Mouse (Mus musculus): ENCODE data around the gene Cxcl17. TPM values are rescaled to one million over a fixed set of nuclear protein-coding genes. Genes with fewer than 3 reads are reported as not detected.

Gene Cxcl17
- polyA plus RNA-seq, 1 experiment: not detected

DNA sequence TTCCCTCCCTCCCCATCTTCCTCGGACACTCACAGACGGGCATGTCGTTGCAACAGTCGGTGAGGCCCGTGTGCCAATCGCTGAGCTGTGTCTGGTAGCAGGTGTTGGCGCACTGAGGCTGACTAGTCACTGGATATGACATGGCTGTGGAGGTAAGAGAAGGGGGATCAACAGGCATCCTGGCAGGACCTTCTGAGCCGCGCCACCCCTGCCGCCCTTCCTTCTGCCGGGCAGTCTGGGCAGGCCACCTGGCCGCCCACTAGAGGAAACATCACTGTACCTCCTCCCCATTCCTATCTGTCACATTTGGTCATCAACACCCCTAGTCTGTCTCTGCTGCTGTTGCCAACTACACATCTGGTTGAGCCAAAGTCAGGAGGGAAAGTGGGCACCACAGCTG is 44.4 kb downstream of the Cxcl17 start:
- Histone ChIP-seq H3K9me3 (ENCODE audit: control insufficient read depth, low read length) (no peaks in the 10 kb centered on the region), H3K4me3 (replicated peaks) (no peak overlapping the region), H3K27me3 (ENCODE audit: control insufficient read depth) (peaks cover 45% of the 10 kb centered on the region), H3K4me1 (ENCODE audit: control insufficient read depth) (no peaks in the 10 kb centered on the region), H3K36me3 (ENCODE audit: control insufficient read depth) (no peaks in the 10 kb centered on the region)
- no peak for TF ChIP-seq GATA1 (IDR thresholded peaks at IDR 0.05; ENCODE audit: low read length)
- no peak for TF ChIP-seq TAL1 (IDR thresholded peaks at IDR 0.05; ENCODE audit: low read length)

DNA sequence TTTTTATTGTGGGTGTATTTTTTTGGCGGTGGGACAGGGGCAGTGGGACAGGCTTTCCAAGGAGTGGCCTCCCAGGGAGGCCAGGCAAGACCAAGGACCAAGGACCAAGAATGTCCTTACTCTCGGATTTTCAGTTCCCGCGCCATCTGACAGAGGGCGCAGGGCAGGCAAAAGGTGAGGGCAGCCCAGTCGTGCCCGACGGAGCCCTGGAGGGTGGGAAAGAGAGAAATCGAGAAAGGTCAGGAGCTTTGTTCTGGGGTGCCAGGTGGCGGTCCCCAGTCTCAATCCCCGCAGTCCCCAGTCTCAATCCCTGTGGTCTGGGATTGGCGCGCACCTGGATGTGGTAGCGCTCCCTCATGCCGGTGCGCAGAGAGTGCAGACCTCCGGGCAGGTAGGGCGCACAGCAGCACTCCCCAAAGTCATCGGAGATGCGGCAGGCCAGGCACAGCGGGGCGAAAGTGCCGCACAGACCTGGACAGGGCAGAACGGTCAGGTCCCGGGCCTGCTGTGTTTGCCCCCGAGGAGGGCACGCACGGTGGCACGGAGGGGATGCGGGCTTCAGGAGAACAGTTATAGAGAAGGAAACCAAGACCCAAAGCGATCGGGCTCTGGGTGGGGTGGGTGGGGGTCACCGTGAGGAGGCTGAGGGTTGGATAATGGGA is 44.9 kb downstream of the Cxcl17 start:
- no peaks in the 10 kb centered on the region for H3K4me1 ChIP-seq (ENCODE audit: control insufficient read depth)
- H3K9me3 ChIP-seq (ENCODE audit: control insufficient read depth, low read length): no peaks in the 10 kb centered on the region
- H3K27me3 ChIP-seq (ENCODE audit: control insufficient read depth): peaks cover 45% of the 10 kb centered on the region
- no peaks in the 10 kb centered on the region for H3K36me3 ChIP-seq (ENCODE audit: control insufficient read depth)
- TF ChIP-seq TAL1 (IDR thresholded peaks at IDR 0.05; ENCODE audit: low read length): no peak
- no peak for TF ChIP-seq GATA1 (IDR thresholded peaks at IDR 0.05; ENCODE audit: low read length)
- H3K4me3 ChIP-seq (replicated peaks): no peak overlapping the region

DNA sequence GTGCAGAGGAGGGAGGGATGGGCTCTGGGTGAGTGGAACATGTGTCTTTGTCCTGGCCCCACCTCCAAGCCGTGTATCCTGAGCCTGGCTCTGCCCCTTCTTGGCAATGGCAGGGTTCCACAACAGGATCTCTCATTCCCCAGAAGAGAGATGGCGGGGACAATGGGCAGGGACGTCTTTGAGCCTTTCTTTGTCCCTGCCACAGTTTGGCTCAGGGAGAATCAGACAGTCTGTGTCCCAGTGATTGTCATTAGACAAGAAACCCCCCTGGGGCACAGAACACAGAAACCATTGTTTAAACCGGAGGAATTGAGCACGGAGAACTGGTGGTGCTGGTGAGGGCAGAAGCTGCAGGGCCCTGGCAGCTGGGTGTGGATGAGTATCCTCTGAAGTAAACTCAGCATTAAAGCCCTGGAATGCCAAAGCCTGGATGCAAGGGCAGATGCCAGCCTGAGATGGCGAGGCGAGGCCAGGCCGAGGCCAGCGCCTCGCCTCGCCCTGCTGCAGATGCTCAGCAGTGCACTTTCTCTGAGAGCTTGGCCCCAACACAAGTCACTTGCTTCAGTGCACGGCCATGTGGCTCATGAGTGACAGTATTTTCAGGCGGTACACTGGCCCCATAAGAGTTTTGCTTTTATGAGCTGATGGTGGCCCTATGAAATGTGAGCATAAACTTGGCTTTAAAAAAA is 46.6 kb downstream of the Cxcl17 start:
- Histone ChIP-seq H3K9me3 (ENCODE audit: control insufficient read depth, low read length) (no peaks in the 10 kb centered on the region), H3K27me3 (ENCODE audit: control insufficient read depth) (peaks cover 45% of the 10 kb centered on the region), H3K4me3 (replicated peaks) (no peak overlapping the region), H3K4me1 (ENCODE audit: control insufficient read depth) (no peaks in the 10 kb centered on the region), H3K36me3 (ENCODE audit: control insufficient read depth) (no peaks in the 10 kb centered on the region; the same call in 1 of the 2 replicates)
- no peak for TF ChIP-seq TAL1 (IDR thresholded peaks at IDR 0.05; ENCODE audit: low read length)
- TF ChIP-seq GATA1 (IDR thresholded peaks at IDR 0.05; ENCODE audit: low read length): no peak

DNA sequence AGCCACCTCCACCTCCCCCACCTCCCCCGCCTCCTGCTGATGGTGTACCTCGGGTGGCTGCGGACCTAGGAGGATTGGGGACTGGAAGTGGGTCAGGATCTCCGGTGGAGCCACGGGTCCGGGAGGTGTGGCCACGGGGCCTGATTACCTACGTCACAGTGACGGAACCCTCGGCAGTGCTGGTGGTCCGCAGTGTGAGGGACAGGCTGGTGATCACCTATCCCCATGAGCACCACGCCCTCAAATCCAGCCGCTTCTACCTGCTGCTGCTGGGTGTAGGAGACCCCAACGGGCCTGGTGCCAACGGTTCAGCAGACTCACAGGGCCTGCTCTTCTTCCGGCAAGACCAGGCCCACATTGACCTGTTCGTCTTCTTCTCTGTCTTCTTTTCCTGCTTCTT is 49.1 kb downstream of the Cxcl17 start:
- Histone ChIP-seq H3K4me3 (replicated peaks) (no peak overlapping the region), H3K9me3 (ENCODE audit: control insufficient read depth, low read length) (no peaks in the 10 kb centered on the region), H3K4me1 (ENCODE audit: control insufficient read depth) (no peaks in the 10 kb centered on the region), H3K27me3 (ENCODE audit: control insufficient read depth) (peaks cover 31% of the 10 kb centered on the region), H3K36me3 (ENCODE audit: control insufficient read depth) (no peaks in the 10 kb centered on the region; the same call in 1 of the 2 replicates)
- TF ChIP-seq TAL1 (IDR thresholded peaks at IDR 0.05; ENCODE audit: low read length): no peak
- TF ChIP-seq GATA1 (IDR thresholded peaks at IDR 0.05; ENCODE audit: low read length): no peak

DNA sequence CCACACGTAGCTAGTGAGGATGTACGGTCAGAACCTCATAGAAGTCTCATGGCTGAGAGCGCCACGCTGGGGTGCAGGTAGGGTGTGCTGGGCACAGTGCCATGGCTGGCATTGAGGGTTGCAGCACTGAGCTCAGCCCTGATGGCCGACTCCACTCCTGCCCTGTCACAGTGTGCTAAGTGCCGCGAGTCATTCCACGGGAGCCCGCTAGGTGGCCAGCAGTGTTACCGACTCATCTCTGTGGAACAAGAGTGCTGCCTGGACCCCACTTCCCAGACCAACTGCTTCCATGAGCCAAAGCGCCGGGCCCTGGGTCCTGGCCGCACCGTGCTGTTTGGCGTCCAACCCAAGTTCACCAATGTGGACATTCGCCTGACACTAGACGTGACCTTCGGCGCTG is 49.5 kb downstream of the Cxcl17 start:
- TF ChIP-seq GATA1 (IDR thresholded peaks at IDR 0.05; ENCODE audit: low read length): no peak
- no peak for TF ChIP-seq TAL1 (IDR thresholded peaks at IDR 0.05; ENCODE audit: low read length)
- Histone ChIP-seq H3K9me3 (ENCODE audit: control insufficient read depth, low read length) (no peaks in the 10 kb centered on the region), H3K4me3 (replicated peaks) (no peak overlapping the region), H3K4me1 (ENCODE audit: control insufficient read depth) (no peaks in the 10 kb centered on the region), H3K36me3 (ENCODE audit: control insufficient read depth) (no peaks in the 10 kb centered on the region; the same call in 1 of the 2 replicates), H3K27me3 (ENCODE audit: control insufficient read depth) (peaks cover 27% of the 10 kb centered on the region)

DNA sequence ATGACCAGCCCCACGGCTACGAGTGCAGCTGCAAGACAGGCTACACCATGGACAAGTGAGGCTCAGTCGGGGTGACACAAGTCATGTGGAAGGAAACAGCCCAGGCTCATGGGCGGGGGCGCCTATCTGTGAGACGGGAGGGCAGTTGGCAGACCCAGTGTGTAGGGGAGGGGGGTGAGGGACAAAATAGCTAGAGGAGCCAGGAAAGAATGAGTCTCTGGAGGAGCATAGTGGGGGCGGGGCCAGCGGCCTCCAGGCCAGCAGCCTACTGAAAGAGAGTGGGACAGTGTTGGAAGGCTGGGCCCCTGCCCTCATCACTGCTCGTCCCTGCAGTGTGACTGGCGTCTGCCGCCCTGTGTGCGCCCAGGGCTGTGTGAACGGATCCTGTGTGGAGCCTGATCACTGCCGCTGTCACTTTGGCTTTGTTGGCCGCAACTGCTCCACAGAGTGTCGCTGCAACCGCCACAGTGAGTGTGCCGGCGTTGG is 53.9 kb downstream of the Cxcl17 start:
- H3K4me3 ChIP-seq (replicated peaks): no peak overlapping the region
- H3K27me3 ChIP-seq (ENCODE audit: control insufficient read depth): no peaks in the 10 kb centered on the region
- no peaks in the 10 kb centered on the region for H3K4me1 ChIP-seq (ENCODE audit: control insufficient read depth)
- no peaks in the 10 kb centered on the region; the same call in 1 of the 2 replicates for H3K36me3 ChIP-seq (ENCODE audit: control insufficient read depth)
- no peaks in the 10 kb centered on the region for H3K9me3 ChIP-seq (ENCODE audit: control insufficient read depth, low read length)
- TF ChIP-seq TAL1 (IDR thresholded peaks at IDR 0.05; ENCODE audit: low read length) (no peak), GATA1 (IDR thresholded peaks at IDR 0.05; ENCODE audit: low read length) (no peak)

Other genes with a start within 250 kb of the Cxcl17 start
- 0.29 and 0.33 TPM in 2 replicates for gene Pou2f2, start 233.2 kb downstream of the Cxcl17 start, polyA plus RNA-seq (2012)
- 50.4 and 51.9 TPM in 2 replicates for gene Dedd2, start 192.3 kb downstream of the Cxcl17 start, polyA plus RNA-seq (2012)
- 1.1 and 1.5 TPM in 2 replicates for gene Zfp526, start 191.5 kb downstream of the Cxcl17 start, polyA plus RNA-seq (2012)
- gene Gsk3a, start 175.0 kb downstream of the Cxcl17 start, polyA plus RNA-seq (2012): 30.9 and 31.8 TPM in 2 replicates
- gene Erf, start 162.1 kb downstream of the Cxcl17 start, polyA plus RNA-seq (2012): 3.2 and 3.6 TPM in 2 replicates
- 47.3 and 55.9 TPM in 2 replicates for gene Cic, start 145.2 kb downstream of the Cxcl17 start, polyA plus RNA-seq (2012)
- gene Pafah1b3, start 114.9 kb downstream of the Cxcl17 start, polyA plus RNA-seq (2012): 1.2 TPM in 2 replicates
- not detected in 2 replicates for gene Prr19, start 111.5 kb downstream of the Cxcl17 start, polyA plus RNA-seq (2012)
- gene Tmem145, start 106.8 kb downstream of the Cxcl17 start, polyA plus RNA-seq (2012): not detected in 2 replicates
- gene Megf8, start 95.7 kb downstream of the Cxcl17 start, polyA plus RNA-seq (2012): 0.03 and 0.16 TPM in 2 replicates
- gene Cnfn, start 43.2 kb downstream of the Cxcl17 start, polyA plus RNA-seq (2012): not detected in 2 replicates
- gene Lipe, start 14.2 kb downstream of the Cxcl17 start, polyA plus RNA-seq (2012): 0.22 and 0.32 TPM in 2 replicates
- gene Ceacam1, start 64.7 kb upstream of the Cxcl17 start, polyA plus RNA-seq (2012): 0.01 TPM in 1 of 2 replicates, not detected in the other
- gene Ceacam2, start 127.0 kb upstream of the Cxcl17 start, polyA plus RNA-seq (2012): not detected in 2 replicates
- gene Erich4, start 203.0 kb upstream of the Cxcl17 start, polyA plus RNA-seq (2012): not detected in 2 replicates
- 0.73 and 1.1 TPM in 2 replicates for gene Dmac2, start 206.5 kb upstream of the Cxcl17 start, polyA plus RNA-seq (2012)
- gene B3gnt8, start 213.8 kb upstream of the Cxcl17 start, polyA plus RNA-seq (2012): 0.10 and 0.23 TPM in 2 replicates
- gene Bckdha, start 246.1 kb upstream of the Cxcl17 start, polyA plus RNA-seq (2012): 2.4 and 3.2 TPM in 2 replicates
- gene Exosc5, start 246.3 kb upstream of the Cxcl17 start, polyA plus RNA-seq (2012): 11.8 and 15.6 TPM in 2 replicates

Data from erythroblast, embryonic 14.5 days (primary cell).